ENCODE assay signal across 8 mouse cellular contexts in the genomic region with DNA sequence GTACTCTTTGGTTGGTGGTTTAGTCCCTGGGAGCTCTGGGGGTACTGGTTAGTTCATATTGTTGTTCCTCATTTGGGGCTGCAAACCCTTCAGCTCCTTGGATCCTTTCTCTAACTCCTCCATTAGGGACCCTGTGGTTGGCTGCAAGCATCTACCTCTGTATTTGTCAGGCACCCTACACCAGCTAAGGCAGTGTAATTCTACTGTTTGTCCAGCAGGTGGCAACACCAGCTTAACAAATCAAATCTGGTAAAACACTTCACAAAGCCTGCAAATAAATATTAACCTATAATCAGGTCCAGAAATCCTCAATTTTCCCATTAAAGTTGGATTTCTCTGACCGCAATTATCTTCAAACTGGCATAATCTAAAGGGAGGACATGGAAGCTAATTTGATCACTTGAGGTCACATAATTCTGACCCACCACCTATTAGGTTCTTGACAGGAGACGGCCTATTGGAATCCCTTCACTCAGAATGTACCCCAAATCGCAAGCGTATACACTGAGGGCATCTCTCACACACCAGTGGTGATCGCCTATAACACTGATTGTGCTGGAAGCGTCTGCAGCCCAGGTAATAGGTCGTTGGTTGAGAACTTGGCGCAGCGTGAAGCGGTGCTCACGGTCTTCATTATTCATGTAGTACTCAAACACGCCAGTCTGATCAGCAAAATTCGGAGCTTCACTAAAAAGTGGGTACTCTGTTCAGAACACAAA. TPM values are rescaled to one million over a fixed set of nuclear protein-coding genes. Genes with fewer than 3 reads are reported as not detected.
DNase-seq lines count a peak whose midpoint lies in the region; ATAC-seq and TF ChIP-seq lines count a peak whose summit lies in the region.
"Had no signal": no experiment of that assay in that cellular context is flagged by ENCODE, and none has a peak within 500 bp of the region (broad histone marks: within the 10 kb centered on the region; RNA-seq: fewer than 3 reads in every experiment).

No protein-coding gene starts in this region.

- no peaks in the 10 kb centered on the region for H3K4me1 ChIP-seq in midbrain, embryonic 11.5 days (ENCODE audit: control insufficient read depth, insufficient read depth, low read length)
- H3K4me1 ChIP-seq in midbrain, embryonic 10.5 days = no peaks in the 10 kb centered on the region
- H3K4me1 ChIP-seq in hindbrain, postnatal 0 days (ENCODE audit: insufficient read depth, low read length) = no peaks in the 10 kb centered on the region

- H3K9me3 ChIP-seq in midbrain, embryonic 11.5 days (ENCODE audit: control insufficient read depth, low read length) = no peaks in the 10 kb centered on the region
- H3K9me3 ChIP-seq in midbrain, embryonic 10.5 days (replicated peaks) = no peaks in the 10 kb centered on the region
- no peaks in the 10 kb centered on the region for H3K9me3 ChIP-seq in hindbrain, postnatal 0 days (ENCODE audit: low read length)
- H3K9me3 ChIP-seq: heart, embryonic 13.5 days had no signal

- no peak overlapping the region for H3K4me2 ChIP-seq in midbrain, embryonic 11.5 days
- H3K4me2 ChIP-seq in hindbrain, postnatal 0 days (ENCODE audit: low read depth, low read length) = no peak overlapping the region
- H3K4me2 ChIP-seq: heart, embryonic 13.5 days had no signal

- H3K4me3 ChIP-seq in midbrain, embryonic 11.5 days (ENCODE audit: low read depth, low read length) = no peak overlapping the region
- H3K4me3 ChIP-seq in midbrain, embryonic 10.5 days = no peak overlapping the region
- H3K4me3 ChIP-seq in hindbrain, postnatal 0 days (ENCODE audit: low read length) = no peak overlapping the region
- H3K4me3 ChIP-seq: heart, embryonic 13.5 days had no signal

- H3K27ac ChIP-seq in midbrain, embryonic 11.5 days (ENCODE audit: low read depth, low read length) = no peak overlapping the region
- no peak overlapping the region for H3K27ac ChIP-seq in midbrain, embryonic 10.5 days (replicated peaks)
- H3K27ac ChIP-seq in hindbrain, postnatal 0 days = no peak overlapping the region
- H3K27ac ChIP-seq: heart, embryonic 13.5 days had no signal

- H3K27me3 ChIP-seq in midbrain, embryonic 11.5 days (ENCODE audit: control insufficient read depth, insufficient read depth, low read length) = no peaks in the 10 kb centered on the region
- no peaks in the 10 kb centered on the region for H3K27me3 ChIP-seq in midbrain, embryonic 10.5 days (ENCODE audit: low read depth, poor library complexity, severe bottlenecking)
- no peaks in the 10 kb centered on the region for H3K27me3 ChIP-seq in hindbrain, postnatal 0 days (ENCODE audit: insufficient read depth, low read length)
- H3K27me3 ChIP-seq: heart, embryonic 13.5 days had no signal

- 91% methylated on average over 13 of the region's 13 CpGs for WGBS in midbrain, embryonic 11.5 days
- WGBS in midbrain, embryonic 10.5 days = 89% methylated on average over 13 of the region's 13 CpGs
- WGBS in hindbrain, postnatal 0 days = 87% methylated on average over 13 of the region's 13 CpGs

- TF ChIP-seq CTCF in hindbrain, postnatal 0 days (IDR thresholded peaks at IDR 0.05; ENCODE audit: low read depth) = peak; percentile 86

- H3K9ac ChIP-seq in midbrain, embryonic 11.5 days (ENCODE audit: low read length) = no peak overlapping the region
- no peak overlapping the region for H3K9ac ChIP-seq in hindbrain, postnatal 0 days (replicated peaks; ENCODE audit: low read length)
- H3K9ac ChIP-seq: heart, embryonic 13.5 days had no signal

- no peaks in the 10 kb centered on the region for H3K36me3 ChIP-seq in midbrain, embryonic 11.5 days (ENCODE audit: control insufficient read depth, insufficient read depth, low read length)
- H3K36me3 ChIP-seq in midbrain, embryonic 10.5 days = peaks cover 20% of the 10 kb centered on the region
- peaks cover 12% of the 10 kb centered on the region; the same call in 1 of the 2 replicates for H3K36me3 ChIP-seq in hindbrain, postnatal 0 days (ENCODE audit: insufficient read depth, low read length)

- peak; percentile 62; the same call in 1 of the 2 replicates for ATAC-seq in midbrain, embryonic 11.5 days (ENCODE audit: low FRiP score)
- ATAC-seq in hindbrain, postnatal 0 days = peak; percentile 54; the same call in 1 of the 2 replicates

- peak; percentile 88 for DNase-seq in midbrain, embryonic 11.5 days (ENCODE audit: low spot score, missing footprints)
- no peak for DNase-seq in midbrain, embryonic 10.5 days (ENCODE audit: low spot score)
- peak; percentile 29 for DNase-seq in T-cell, adult 2 months (ENCODE audit: low spot score)
- DNase-seq in embryo, embryonic 9.5 days (ENCODE audit: extremely low spot score) = peak; percentile 43
- peak; percentile 74 for DNase-seq in hindbrain, postnatal 0 days (ENCODE audit: low spot score)
- peak; percentile 24 for DNase-seq in lung, postnatal 10 days
- DNase-seq in spleen, postnatal 36 days (ENCODE audit: low spot score in 2 of 2) = peak; percentile 3 to 26

RNA-seq across cellular contexts. Expression of a gene that starts 46.6 kb away (rescaled TPM):
- polyA plus RNA-seq in midbrain, embryonic 11.5 days (2014; fragmentation: Nextera tagmentation; extraction: Ambion mirVana) = 14.3 and 14.7 TPM in 2 replicates
- polyA plus RNA-seq in midbrain, embryonic 10.5 days (2016; fragmentation: Nextera tagmentation; extraction: Ambion mirVana) = 12.8 and 14.2 TPM in 2 replicates
- total RNA-seq in hindbrain, postnatal 0 days (2014; rRNA removed) = 14.3 and 19.1 TPM in 2 replicates
- 11.6 and 12.2 TPM in 2 replicates for polyA plus RNA-seq in hindbrain, postnatal 0 days (2015; fragmentation: Nextera tagmentation; extraction: Ambion mirVana)

RNA-seq across cellular contexts. Expression of a gene that starts 55.8 kb away (rescaled TPM):
- 0.57 and 0.82 TPM in 2 replicates for polyA plus RNA-seq in midbrain, embryonic 11.5 days (2014; fragmentation: Nextera tagmentation; extraction: Ambion mirVana)
- polyA plus RNA-seq in midbrain, embryonic 10.5 days (2016; fragmentation: Nextera tagmentation; extraction: Ambion mirVana) = 0.39 TPM in 2 replicates
- total RNA-seq in hindbrain, postnatal 0 days (2014; rRNA removed) = 0.42 TPM in 1 of 2 replicates, not detected in the other
- 0.18 and 0.33 TPM in 2 replicates for polyA plus RNA-seq in hindbrain, postnatal 0 days (2015; fragmentation: Nextera tagmentation; extraction: Ambion mirVana)
